Mouse (Mus musculus) brain, embryonic 14.5 days (tissue): ENCODE results near the gene Dot1l.

Experiments
- CTCF ChIP-seq: fragments of 200-500 bp; IDR thresholded peaks from 2 replicates; pipeline ENCODE4 v1.5.1; 2012; ENCODE audit warnings: inconsistent platforms, mild to moderate bottlenecking, moderate library complexity, borderline replicate concordance; ENCODE audit not compliant: insufficient read depth, insufficient read length; ENCODE audit errors: extremely low read depth
- POLR2A ChIP-seq: fragments of 200-500 bp; IDR thresholded peaks from 2 replicates; pipeline ENCODE4 v1.6.1; 2012; ENCODE audit warnings: mild to moderate bottlenecking, inconsistent platforms, borderline replicate concordance; ENCODE audit not compliant: poor library complexity, insufficient read depth, insufficient read length, severe bottlenecking; ENCODE audit errors: extremely low read depth

DNA sequence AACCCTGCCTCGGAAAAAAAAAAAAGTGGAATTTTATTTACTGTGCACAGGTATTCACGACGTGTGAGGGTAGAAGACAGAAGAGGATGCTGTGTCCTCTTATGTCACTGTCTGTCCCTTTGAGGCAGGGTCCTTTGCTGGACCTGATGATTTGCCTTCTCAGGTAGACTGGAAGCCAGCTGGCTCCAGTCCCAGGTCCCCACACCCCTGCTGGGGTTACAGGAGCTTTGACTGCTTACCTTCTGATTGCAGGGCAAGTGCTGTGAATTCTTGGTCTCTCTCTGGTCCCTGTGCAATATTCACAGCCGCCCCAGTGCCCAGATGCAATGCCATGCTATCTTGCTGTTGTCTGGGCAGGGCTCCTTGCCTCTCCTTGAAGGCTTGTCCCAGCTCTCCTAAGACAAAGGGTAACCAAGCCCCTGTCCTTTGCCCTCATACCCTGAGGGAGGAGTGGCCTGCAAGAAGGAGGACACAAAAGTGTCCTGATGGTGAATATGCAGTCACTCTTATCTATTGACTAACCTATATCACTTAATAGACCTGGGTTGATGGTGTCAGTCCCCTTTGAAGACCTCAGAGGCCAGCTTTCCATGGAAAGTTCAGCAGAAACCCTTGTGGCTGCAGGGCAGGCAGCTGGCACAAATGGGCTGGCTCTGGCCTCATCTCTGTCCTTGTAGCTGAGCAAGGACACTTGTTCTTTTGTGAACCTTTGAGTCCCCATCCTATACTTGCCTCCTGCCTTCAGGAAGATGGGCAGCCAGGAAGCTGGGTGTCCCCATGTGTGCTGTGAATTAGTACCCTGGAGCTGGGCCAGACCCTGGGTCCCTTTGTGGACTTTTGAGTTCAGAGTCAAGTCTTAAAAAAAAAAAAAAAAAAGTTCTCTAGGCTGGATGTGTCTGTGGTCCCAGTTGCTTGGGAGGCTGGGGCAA is 5.9 kb downstream of the Dot1l start:
- TF ChIP-seq CTCF = no peak
- no peak for TF ChIP-seq POLR2A
